Mouse (Mus musculus): ENCODE measurements around the gene Scube2. TPM values are rescaled to one million over a fixed set of nuclear protein-coding genes. Genes with fewer than 3 reads are reported as not detected.

Scube2 gene
- total and polyA plus RNA-seq, 3 experiments, result not detected

- no peak for TF ChIP-seq NRF1 (IDR thresholded peaks at IDR 0.05; ENCODE audit: low read depth, low read length)
- no peak for TF ChIP-seq ETS1 (conservative IDR thresholded peaks at IDR 0.05; ENCODE audit: low read depth, low read length)
- TF ChIP-seq PAX5 (IDR thresholded peaks at IDR 0.05; ENCODE audit: low read length), result no peak
- TF ChIP-seq IRF4 (IDR thresholded peaks at IDR 0.05; ENCODE audit: low read depth, low read length), result no peak
- TF ChIP-seq TCF12 (IDR thresholded peaks at IDR 0.05; ENCODE audit: low read depth, low read length), result no peak
- no peak for TF ChIP-seq MAZ (IDR thresholded peaks at IDR 0.05; ENCODE audit: low read depth, low read length)
- TF ChIP-seq JUND (conservative IDR thresholded peaks at IDR 0.05; ENCODE audit: low read depth, low read length), result no peak
- TF ChIP-seq USF1 (IDR thresholded peaks at IDR 0.05; ENCODE audit: low read depth, low read length), result no peak
- no peak for TF ChIP-seq ELF1 (IDR thresholded peaks at IDR 0.05; ENCODE audit: low read depth, low read length)
- TF ChIP-seq CHD1 (IDR thresholded peaks at IDR 0.05; ENCODE audit: low read depth, low read length), result no peak
- no peak for TF ChIP-seq ZNF384 (IDR thresholded peaks at IDR 0.05; ENCODE audit: low read depth, low read length)
- no peak for TF ChIP-seq TBP (conservative IDR thresholded peaks at IDR 0.05; ENCODE audit: low read depth, low read length)
- TF ChIP-seq MAX (IDR thresholded peaks at IDR 0.05; ENCODE audit: low read length), result no peak
- TF ChIP-seq JUN (IDR thresholded peaks at IDR 0.05; ENCODE audit: insufficient read depth, low read depth, low read length), result no peak
- in situ Hi-C loops (cut with MboI; ENCODE audit: low pct_ligation_motif_present, low pct_unique_long_range_greater_than_20kb, low sequenced_read_pairs) (loop anchor here (10.0 kb wide), 1 partner anchor 89 kb away; no protein-coding TSS in a partner anchor), dilution Hi-C loops (cut with MboI; ENCODE audit: extremely low pct_ligation_motif_present, extremely low pct_unique_long_range_greater_than_20kb, low sequenced_read_pairs) (no loop called here)
- Histone ChIP-seq H3K9ac (ENCODE audit: insufficient read depth, low read depth) (no peak overlapping the region), H3K36me3 (replicated peaks in 1 of 2; ENCODE audit: control insufficient read depth in 1 of 2, insufficient read depth in 1 of 2, low read length in 1 of 2) (no peaks in the 10 kb centered on the region), H3K79me2 (replicated peaks; ENCODE audit: control insufficient read depth, extremely low read depth, insufficient read depth, poor library complexity, severe bottlenecking) (no peaks in the 10 kb centered on the region), H3K4me3 (replicated peaks in 1 of 3; ENCODE audit: low read depth in 2 of 3, low read length in 2 of 3, poor library complexity in 1 of 3) (no peak overlapping the region), H3K9me3 (replicated peaks; ENCODE audit: low read length) (no peaks in the 10 kb centered on the region), H3K4me2 (ENCODE audit: insufficient read depth, low read depth, poor library complexity, severe bottlenecking) (no peak overlapping the region), H3K27ac (ENCODE audit: insufficient read depth, low read depth) (no peak overlapping the region), H3K4me1 (ENCODE audit: control insufficient read depth in 1 of 2, insufficient read depth in 2 of 2) (peaks cover 0 to 12% of the 10 kb centered on the region in 2 experiments; a peak in 3 of 4 replicates), H3K27me3 (replicated peaks) (no peaks in the 10 kb centered on the region)
- DNase-seq (ENCODE audit: extremely low read depth), result no peak
Measured at GRCm38 (mm10) chr7:109795564-109795963, 69.9 kb downstream of the Scube2 start.

- TF ChIP-seq GABPA (IDR thresholded peaks at IDR 0.05; ENCODE audit: insufficient replicate concordance, low read depth, low read length) (no peak), RCOR1 (conservative IDR thresholded peaks at IDR 0.05; ENCODE audit: low read depth, low read length) (no peak), MEF2A (IDR thresholded peaks at IDR 0.05; ENCODE audit: borderline replicate concordance, low read depth, low read length) (no peak), ZNF384 (IDR thresholded peaks at IDR 0.05; ENCODE audit: low read depth, low read length) (no peak), POLR2A (IDR thresholded peaks at IDR 0.05; ENCODE audit: low read depth, low read length) (no peak), E2F4 (IDR thresholded peaks at IDR 0.05; ENCODE audit: insufficient replicate concordance, low read depth, low read length) (no peak), CTCF (conservative IDR thresholded peaks at IDR 0.05 in 1 of 2, IDR thresholded peaks at IDR 0.05 in 1 of 2; ENCODE audit: low read depth in 2 of 2, low read length in 2 of 2) (no peak), ETS1 (conservative IDR thresholded peaks at IDR 0.05; ENCODE audit: low read depth, low read length) (no peak)
- Histone ChIP-seq H3K9me3 (replicated peaks; ENCODE audit: low read length) (no peaks in the 10 kb centered on the region), H3K79me2 (replicated peaks; ENCODE audit: control insufficient read depth, extremely low read depth, insufficient read depth, poor library complexity, severe bottlenecking) (no peaks in the 10 kb centered on the region), H3K27ac (ENCODE audit: insufficient read depth, low read depth) (no peak overlapping the region), H3K4me2 (ENCODE audit: insufficient read depth, low read depth, poor library complexity, severe bottlenecking) (no peak overlapping the region), H3K9ac (ENCODE audit: insufficient read depth, low read depth) (no peak overlapping the region), H3K4me3 (replicated peaks in 1 of 3; ENCODE audit: low read depth in 2 of 3, low read length in 2 of 3, poor library complexity in 1 of 3) (no peak overlapping the region), H3K4me1 (ENCODE audit: control insufficient read depth in 1 of 2, insufficient read depth in 2 of 2) (peaks cover 0 to 12% of the 10 kb centered on the region in 2 experiments; a peak in 3 of 4 replicates), H3K36me3 (replicated peaks in 1 of 2; ENCODE audit: control insufficient read depth in 1 of 2, insufficient read depth in 1 of 2, low read length in 1 of 2) (no peaks in the 10 kb centered on the region), H3K27me3 (replicated peaks) (no peaks in the 10 kb centered on the region)
- in situ Hi-C loops (cut with MboI; ENCODE audit: low pct_ligation_motif_present, low pct_unique_long_range_greater_than_20kb, low sequenced_read_pairs), result loop anchor here (10.0 kb wide), 1 partner anchor 90 kb away; no protein-coding TSS in a partner anchor
- DNase-seq (ENCODE audit: extremely low read depth), result no peak
- dilution Hi-C loops (cut with MboI; ENCODE audit: extremely low pct_ligation_motif_present, extremely low pct_unique_long_range_greater_than_20kb, low sequenced_read_pairs), result no loop called here
Measured at GRCm38 (mm10) chr7:109794556-109794955, 70.9 kb downstream of the Scube2 start.
